Mouse (Mus musculus) kidney, embryonic 15.5 days (tissue): ENCODE results near the gene Ulk1. TPM values are rescaled to one million over a fixed set of nuclear protein-coding genes. Genes with fewer than 3 reads are reported as not detected.

ENCODE experiments used
- ATAC-seq: fragments of 200-750 bp; cut with Nextera tagmentation; replicated peaks from 2 replicates; pipeline ENCODE4 v1.8.0; 2017; ENCODE audit warnings: moderate TSS enrichment; ENCODE audit not compliant: low FRiP score
- H3K27ac ChIP-seq: fragments of 300-500 bp; sonication (generic); 2 replicates; pipeline ENCODE4 v1.5.1; 2015; ENCODE audit warnings: mild to moderate bottlenecking, inconsistent platforms
- H3K27me3 ChIP-seq: fragments of 300-500 bp; sonication (generic); 2 replicates; pipeline ENCODE4 v1.6.1; 2015; ENCODE audit warnings: inconsistent platforms
- H3K36me3 ChIP-seq: fragments of 300-500 bp; sonication (generic); 2 replicates; pipeline ENCODE4 v1.6.1; 2015; ENCODE audit warnings: inconsistent platforms
- H3K4me1 ChIP-seq: fragments of 300-500 bp; sonication (generic); 2 replicates; pipeline ENCODE4 v1.6.1; 2015; ENCODE audit warnings: inconsistent platforms
- H3K4me2 ChIP-seq: fragments of 300-500 bp; sonication (generic); 2 replicates; pipeline ENCODE4 v1.6.1; 2015; ENCODE audit warnings: moderate library complexity, mild to moderate bottlenecking, inconsistent platforms
- H3K4me3 ChIP-seq: fragments of 300-500 bp; sonication (generic); replicated peaks from 2 replicates; pipeline ENCODE4 v1.5.1; 2015; ENCODE audit warnings: mild to moderate bottlenecking, inconsistent platforms
- H3K9ac ChIP-seq: fragments of 300-500 bp; sonication (generic); 2 replicates; pipeline ENCODE4 v1.6.1; 2015; ENCODE audit warnings: mild to moderate bottlenecking, inconsistent platforms
- H3K9me3 ChIP-seq: fragments of 300-500 bp; sonication (generic); replicated peaks from 2 replicates; pipeline ENCODE4 v1.6.1; 2016; ENCODE audit warnings: inconsistent platforms
- WGBS: fragments of 180-500 bp; shearing (Covaris S2); methylation state at CpG from one replicate; pipeline ENCODE4 v1.1.7; 2015; ENCODE audit warnings: mixed read lengths; 5-methylcytosine and 5-hydroxymethylcytosine counted together
- polyA plus RNA-seq: library from polyadenylated mRNA; unstranded; fragments of >200 nt; fragmentation: Nextera tagmentation; extraction: Ambion mirVana; gene quantifications from 2 replicates; pipeline ENCODE4 v1.2.1, GENCODE M21; 2015

The Ulk1 gene
- polyA plus RNA-seq, 1 experiment from 2014 or later = 19.3 TPM

DNA sequence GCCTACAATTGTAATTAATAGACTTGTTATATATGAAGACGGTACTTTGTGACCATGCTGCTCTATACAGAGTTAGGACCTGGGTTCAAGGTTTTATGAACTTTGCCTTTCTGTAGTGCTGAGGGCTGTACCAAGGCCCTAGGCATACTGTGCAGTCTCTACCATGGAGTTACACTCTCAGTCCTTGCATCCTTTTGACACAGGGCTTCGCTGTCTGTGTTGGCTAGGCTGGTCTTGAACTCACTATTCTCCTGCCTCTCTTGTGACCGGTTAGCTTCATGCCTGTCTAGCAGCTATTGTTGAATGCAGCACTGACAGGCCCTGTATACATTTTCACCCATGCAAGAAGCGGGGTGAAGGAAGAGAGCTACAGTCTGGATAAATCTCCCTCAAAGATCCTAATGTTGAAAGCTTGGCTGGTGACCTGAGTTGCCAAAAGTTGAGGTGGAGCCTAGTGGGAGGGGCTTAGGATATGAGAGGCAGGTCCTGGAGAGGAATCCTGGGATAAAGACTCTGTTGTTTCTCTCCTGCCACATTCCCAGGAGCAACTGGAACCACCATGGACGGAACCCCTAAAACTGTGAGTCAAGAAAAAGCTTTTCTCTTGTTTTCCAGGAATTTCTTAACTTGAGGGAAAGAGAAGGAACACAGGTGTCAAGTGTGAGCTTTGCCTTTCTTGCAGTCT, 21.3 kb upstream of the Ulk1 start:
- Histone ChIP-seq H3K4me3 (no peak overlapping the region), H3K36me3 (peaks cover 37% of the 10 kb centered on the region), H3K27ac (no peak overlapping the region), H3K9ac (no peak overlapping the region), H3K27me3 (no peaks in the 10 kb centered on the region), H3K4me1 (peaks cover 13% of the 10 kb centered on the region), H3K9me3 (no peaks in the 10 kb centered on the region), H3K4me2 (no peak overlapping the region)
- WGBS = 88% methylated on average over 5 of the region's 5 CpGs
- no peak for ATAC-seq

GRCm38 (mm10) chr5:110827576-110827975, 17.7 kb upstream of the Ulk1 start:
- peak overlapping the region; percentile 42 for H3K27ac ChIP-seq
- WGBS = 83% methylated on average over 5 of the region's 5 CpGs
- ATAC-seq = no peak

GRCm38 (mm10) chr5:110826781-110827495, 17.0 kb upstream of the Ulk1 start:
- ATAC-seq = peak; percentile 82
- H3K4me1 ChIP-seq = peaks cover 12% of the 10 kb centered on the region
- H3K4me3 ChIP-seq = no peak overlapping the region
- H3K9me3 ChIP-seq = no peaks in the 10 kb centered on the region
- no peak overlapping the region for H3K9ac ChIP-seq
- WGBS = 41% methylated on average over 8 of the region's 8 CpGs
- H3K36me3 ChIP-seq = peaks cover 14% of the 10 kb centered on the region; the same call in 1 of the 2 replicates
- no peaks in the 10 kb centered on the region for H3K27me3 ChIP-seq
- H3K4me2 ChIP-seq = no peak overlapping the region
- H3K27ac ChIP-seq = peak overlapping the region; percentile 75

More at GRCm38 (mm10) chr5:110827576-110827975, 17.7 kb upstream of the Ulk1 start:
- Histone ChIP-seq H3K4me2 (no peak overlapping the region), H3K27me3 (no peaks in the 10 kb centered on the region), H3K4me3 (no peak overlapping the region), H3K9me3 (no peaks in the 10 kb centered on the region), H3K4me1 (peaks cover 12% of the 10 kb centered on the region), H3K36me3 (peaks cover 18% of the 10 kb centered on the region), H3K9ac (no peak overlapping the region)

DNA sequence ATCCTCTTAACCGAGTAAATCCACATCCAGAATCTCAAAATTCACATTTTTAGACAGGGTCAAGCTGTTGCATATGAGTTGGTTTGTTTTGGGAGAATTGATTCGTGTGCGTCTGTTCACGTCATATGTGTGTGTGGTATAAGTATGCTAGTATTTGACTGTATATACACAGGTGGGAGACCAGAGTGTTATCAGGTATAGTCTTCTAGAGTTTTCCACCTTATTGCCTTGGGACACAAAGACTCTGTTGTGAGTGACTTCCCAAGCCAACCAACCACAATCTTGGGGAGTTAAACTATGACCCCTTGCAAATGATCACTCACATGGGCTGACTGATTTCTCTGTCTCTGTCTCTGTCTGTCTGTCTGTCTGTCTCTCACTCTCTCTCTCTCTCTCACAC, 14.5 kb upstream of the Ulk1 start:
- no peak for ATAC-seq
- peaks cover 12% of the 10 kb centered on the region for H3K4me1 ChIP-seq
- 91% methylated on average over 4 of the region's 4 CpGs for WGBS
- H3K9ac ChIP-seq = no peak overlapping the region
- peaks cover 8% of the 10 kb centered on the region; the same call in 1 of the 2 replicates for H3K36me3 ChIP-seq
- no peaks in the 10 kb centered on the region for H3K9me3 ChIP-seq
- H3K27me3 ChIP-seq = no peaks in the 10 kb centered on the region
- no peak overlapping the region for H3K27ac ChIP-seq
- no peak overlapping the region for H3K4me3 ChIP-seq
- H3K4me2 ChIP-seq = no peak overlapping the region

DNA sequence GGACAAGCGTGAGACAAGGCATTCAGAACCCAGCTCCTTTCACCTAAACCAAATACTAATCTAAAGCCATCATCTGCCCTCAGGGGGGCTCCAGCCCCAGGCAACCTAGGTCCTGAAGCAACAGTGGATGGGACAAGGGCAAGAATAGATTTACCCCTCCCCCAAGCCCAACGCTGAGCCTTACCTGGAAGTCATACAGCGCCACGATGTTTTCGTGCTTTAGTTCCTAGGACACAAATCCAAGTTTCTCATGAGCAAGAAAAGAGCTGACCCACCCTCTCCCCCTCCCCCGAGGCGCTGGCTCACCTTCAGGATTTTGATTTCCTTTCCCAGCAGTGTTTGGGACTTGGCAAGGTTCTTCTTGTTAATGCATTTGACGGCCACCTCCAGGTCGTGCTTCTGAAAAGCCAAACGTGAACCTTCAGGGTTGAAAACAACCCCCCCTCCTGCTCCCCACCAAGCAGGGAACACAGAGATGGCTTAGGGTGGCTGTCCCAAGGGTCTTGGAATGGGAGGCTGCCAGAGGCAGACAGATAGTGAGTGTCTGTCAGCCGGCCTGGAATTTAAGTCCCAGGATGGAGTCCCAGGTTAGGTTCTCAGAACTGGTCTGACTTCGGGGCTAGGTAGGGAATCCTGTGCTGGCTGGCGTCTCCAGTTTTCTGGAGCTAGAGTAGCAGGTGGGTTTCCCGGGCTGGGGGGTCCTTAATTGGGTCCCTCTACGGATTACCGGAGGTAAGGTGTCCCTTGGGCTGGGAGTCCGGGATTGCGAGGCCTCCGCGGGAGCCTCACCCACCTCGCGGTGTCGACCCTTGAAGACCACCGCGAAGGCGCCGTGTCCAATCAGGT, 853 bp downstream of the Ulk1 start:
- H3K9me3 ChIP-seq = no peaks in the 10 kb centered on the region
- H3K4me1 ChIP-seq = peaks cover 31% of the 10 kb centered on the region
- 2% methylated on average over 27 of the region's 27 CpGs for WGBS
- H3K36me3 ChIP-seq = peaks cover 31% of the 10 kb centered on the region
- H3K4me3 ChIP-seq = peak overlapping the region; percentile 94
- H3K4me2 ChIP-seq = peak overlapping the region; percentile 81
- no peak for ATAC-seq
- no peaks in the 10 kb centered on the region for H3K27me3 ChIP-seq
- peak overlapping the region; percentile 96 for H3K9ac ChIP-seq
- peak overlapping the region; percentile 86 for H3K27ac ChIP-seq

DNA sequence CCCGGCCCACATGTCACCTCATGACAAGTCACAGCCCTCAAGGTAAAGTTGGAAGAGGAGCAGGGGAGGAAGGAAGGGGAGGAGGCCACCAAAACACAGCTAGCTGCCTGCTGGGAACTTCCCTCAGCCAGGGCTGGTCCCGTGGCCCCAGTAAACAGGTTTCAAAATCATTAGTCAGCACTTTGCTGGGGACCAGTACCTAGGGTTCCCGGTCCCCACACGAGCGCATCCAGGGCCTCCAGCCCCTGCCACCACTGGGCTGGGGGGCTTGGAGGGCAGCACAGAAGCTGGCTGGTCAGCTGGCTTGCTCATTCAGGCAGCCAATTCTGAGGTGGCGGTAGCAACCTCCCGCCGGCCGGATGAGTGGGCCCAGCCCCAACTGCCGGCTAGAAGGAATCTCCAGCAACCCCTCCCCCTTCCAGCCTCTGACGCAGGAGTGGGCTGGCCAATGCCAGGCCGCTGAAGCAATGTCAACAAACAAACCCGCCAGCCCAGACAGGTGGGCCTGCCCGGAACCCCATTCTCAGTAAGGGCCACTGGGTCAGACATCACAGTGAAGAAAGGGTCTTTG, 1.8 kb downstream of the Ulk1 start:
- 2% methylated on average over 14 of the region's 14 CpGs for WGBS

DNA sequence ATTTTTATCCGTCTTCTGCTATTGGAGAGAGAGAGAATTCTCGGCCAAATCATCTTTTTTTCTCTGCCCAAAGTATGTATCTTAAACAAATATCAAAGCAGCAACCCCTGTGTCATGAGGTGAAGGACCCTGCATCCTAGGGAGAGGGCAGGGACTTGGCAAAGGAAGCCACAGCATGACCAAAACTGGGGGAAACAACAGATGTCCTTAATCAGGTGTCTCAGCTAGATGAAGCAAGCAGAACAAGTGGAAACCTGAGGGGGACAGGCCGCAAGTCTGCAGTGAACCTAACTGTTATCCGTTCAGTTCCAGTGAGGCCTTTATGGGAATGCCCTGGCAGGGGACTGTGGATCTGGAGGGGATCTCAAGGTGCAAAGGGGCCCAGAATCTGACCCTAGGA, 2.4 kb downstream of the Ulk1 start:
- H3K9ac ChIP-seq = peak overlapping the region; percentile 96
- peaks cover 31% of the 10 kb centered on the region for H3K4me1 ChIP-seq
- no peak for ATAC-seq
- WGBS = 86% methylated on average over 4 of the region's 4 CpGs
- peaks cover 39% of the 10 kb centered on the region for H3K36me3 ChIP-seq
- H3K4me3 ChIP-seq = peak overlapping the region; percentile 94
- H3K27ac ChIP-seq = peak overlapping the region; percentile 86
- peak overlapping the region; percentile 81 for H3K4me2 ChIP-seq
- no peaks in the 10 kb centered on the region for H3K27me3 ChIP-seq
- H3K9me3 ChIP-seq = no peaks in the 10 kb centered on the region

More for the DNA sequence above, 1.8 kb downstream of the Ulk1 start:
- no peaks in the 10 kb centered on the region for H3K9me3 ChIP-seq
- H3K27ac ChIP-seq = peak overlapping the region; percentile 86
- H3K4me2 ChIP-seq = peak overlapping the region; percentile 81
- H3K4me3 ChIP-seq = peak overlapping the region; percentile 94
- H3K36me3 ChIP-seq = peaks cover 33% of the 10 kb centered on the region
- H3K27me3 ChIP-seq = no peaks in the 10 kb centered on the region
- peak overlapping the region; percentile 96 for H3K9ac ChIP-seq
- peaks cover 31% of the 10 kb centered on the region for H3K4me1 ChIP-seq
- peak; percentile 78 for ATAC-seq

DNA sequence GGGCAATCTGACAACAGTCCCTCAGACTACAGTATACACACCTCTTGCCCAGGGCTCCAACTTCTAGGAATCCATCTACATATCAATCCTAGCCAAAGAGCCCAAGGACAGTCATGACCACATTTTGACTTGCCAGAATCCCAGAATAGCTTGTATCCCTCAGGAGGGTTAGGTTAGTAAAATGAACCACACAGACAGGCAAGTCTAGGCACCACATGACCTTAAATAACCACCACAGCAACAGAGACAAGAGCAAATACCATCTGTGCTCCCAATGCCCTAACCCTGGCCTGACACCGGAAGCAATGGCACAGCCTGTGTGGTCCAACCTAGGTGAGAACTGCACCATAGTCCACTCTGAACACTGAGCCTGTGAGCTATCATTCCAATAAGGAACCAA, 3.2 kb downstream of the Ulk1 start:
- whole genome bisulfite sequencing = 84% methylated on average over 1 of the region's 1 CpGs
- no peaks in the 10 kb centered on the region for H3K9me3 ChIP-seq
- H3K4me2 ChIP-seq = no peak overlapping the region; the same call in 1 of the 2 replicates

GRCm38 (mm10) chr5:110806154-110806553, 3.7 kb downstream of the Ulk1 start:
- no peak overlapping the region for H3K4me2 ChIP-seq
- H3K4me3 ChIP-seq = no peak overlapping the region
- H3K27me3 ChIP-seq = no peaks in the 10 kb centered on the region
- peaks cover 32% of the 10 kb centered on the region for H3K4me1 ChIP-seq
- no peak for ATAC-seq
- peaks cover 49% of the 10 kb centered on the region for H3K36me3 ChIP-seq
- WGBS = 75% methylated on average over 4 of the region's 4 CpGs
- H3K27ac ChIP-seq = no peak overlapping the region
- no peak overlapping the region for H3K9ac ChIP-seq
- no peaks in the 10 kb centered on the region for H3K9me3 ChIP-seq

More for the DNA sequence above, 3.2 kb downstream of the Ulk1 start:
- no peak for ATAC-seq
- Histone ChIP-seq H3K36me3 (peaks cover 47% of the 10 kb centered on the region), H3K27me3 (no peaks in the 10 kb centered on the region), H3K27ac (no peak overlapping the region), H3K4me1 (peaks cover 31% of the 10 kb centered on the region), H3K4me3 (no peak overlapping the region), H3K9ac (no peak overlapping the region)

DNA sequence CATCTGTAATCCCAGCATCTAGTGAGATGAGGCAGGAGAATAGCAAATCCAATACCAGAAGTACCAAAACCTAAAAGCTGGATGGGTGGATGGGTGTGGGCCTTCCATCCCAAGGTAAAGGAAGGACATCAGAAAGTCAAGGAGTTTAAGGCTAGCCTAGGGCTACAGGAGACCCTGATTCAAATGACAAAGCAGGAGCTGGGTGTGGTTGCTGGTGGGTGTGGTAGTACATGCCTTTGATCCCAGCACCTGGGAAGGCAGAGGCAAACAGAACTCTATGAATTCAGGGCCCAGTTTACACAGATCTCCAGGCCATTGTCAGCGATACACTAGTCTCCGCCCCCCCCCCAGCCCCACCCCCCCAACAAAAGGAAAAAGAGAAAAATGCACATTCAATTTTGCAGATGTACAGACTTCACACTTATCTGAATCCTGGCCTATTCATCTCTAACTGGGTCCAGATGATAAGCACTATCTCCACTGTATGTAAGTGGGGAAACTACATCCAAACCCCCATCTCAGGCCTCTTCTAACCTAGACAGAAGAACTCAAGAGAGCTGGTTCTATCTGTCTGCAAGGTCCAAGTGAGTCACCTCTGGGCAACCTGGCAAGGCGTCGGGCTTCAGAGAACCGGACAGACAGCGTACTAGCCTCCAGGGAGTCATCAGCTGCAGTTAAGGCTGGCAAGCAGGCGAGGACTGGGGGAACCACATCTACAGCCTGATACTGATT, 5.7 kb downstream of the Ulk1 start:
- no peak for ATAC-seq
- peaks cover 69% of the 10 kb centered on the region for H3K36me3 ChIP-seq
- no peak overlapping the region for H3K4me2 ChIP-seq
- H3K9me3 ChIP-seq = no peaks in the 10 kb centered on the region
- 86% methylated on average over 7 of the region's 7 CpGs for WGBS
- H3K9ac ChIP-seq = no peak overlapping the region
- peaks cover 34% of the 10 kb centered on the region for H3K4me1 ChIP-seq
- H3K4me3 ChIP-seq = no peak overlapping the region
- no peak overlapping the region for H3K27ac ChIP-seq
- H3K27me3 ChIP-seq = no peaks in the 10 kb centered on the region

DNA sequence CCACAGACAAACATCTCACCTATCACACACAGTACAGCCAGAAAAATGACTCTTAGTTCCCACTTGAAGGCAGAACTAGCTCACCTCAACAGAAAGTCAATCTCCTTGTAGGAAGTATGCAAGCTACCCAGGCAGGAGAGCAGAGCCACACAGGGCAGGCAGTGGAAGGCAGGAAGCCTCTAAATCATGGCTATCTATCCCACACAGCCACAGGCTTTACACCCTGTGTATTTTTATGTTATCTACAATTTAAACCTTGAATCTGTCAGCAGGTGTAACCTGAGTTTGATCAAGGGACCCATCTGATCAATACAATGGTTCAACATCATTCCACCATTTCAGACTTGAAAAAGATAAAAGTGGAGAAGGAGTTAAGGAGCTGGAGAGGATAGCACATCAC, 7.1 kb downstream of the Ulk1 start:
- Histone ChIP-seq H3K4me3 (no peak overlapping the region), H3K9me3 (no peaks in the 10 kb centered on the region), H3K36me3 (peaks cover 82% of the 10 kb centered on the region), H3K27ac (no peak overlapping the region), H3K27me3 (no peaks in the 10 kb centered on the region), H3K9ac (no peak overlapping the region), H3K4me2 (no peak overlapping the region), H3K4me1 (peaks cover 21% of the 10 kb centered on the region)
- ATAC-seq = no peak
